Mouse (Mus musculus): ENCODE measurements at regions not wholly inside any gene's neighbourhood (a gene's known extent, or its start where the extent isn't known, plus 50 kb on each side); places are given as distances from the start of the nearest gene placed in this dataset.

- DNase-seq (ENCODE audit: low spot score in 2 of 2): no peak
Observed at GRCm38 (mm10) chr6:141136664-141137375, 112.2 kb upstream of the Pde3a start.

- no peak for DNase-seq (ENCODE audit: low spot score in 2 of 2)
Observed at GRCm38 (mm10) chr6:141141016-141141415, 108.1 kb upstream of the Pde3a start.

- no peak for DNase-seq (ENCODE audit: low spot score in 2 of 2)
Observed at GRCm38 (mm10) chr6:141148417-141149169, 100.5 kb upstream of the Pde3a start.

- DNase-seq (ENCODE audit: low spot score in 2 of 2): no peak
Observed at GRCm38 (mm10) chr6:141149170-141149917, 99.7 kb upstream of the Pde3a start.

- DNase-seq (ENCODE audit: low spot score in 2 of 2): no peak
Observed at GRCm38 (mm10) chr6:141159326-141159725, 89.7 kb upstream of the Pde3a start.

GRCm38 (mm10) chr6:141161626-141162233 lies 87.3 kb upstream of the Pde3a start:
- no peak for DNase-seq (ENCODE audit: low spot score in 2 of 2)

GRCm38 (mm10) chr6:141167270-141167669 lies 81.8 kb upstream of the Pde3a start:
- no peak for DNase-seq (ENCODE audit: low spot score in 2 of 2)

GRCm38 (mm10) chr6:141168356-141168755 lies 80.7 kb upstream of the Pde3a start:
- no peak for DNase-seq (ENCODE audit: low spot score in 2 of 2)

- no peak for DNase-seq (ENCODE audit: low spot score in 2 of 2)
Observed at GRCm38 (mm10) chr6:141183782-141184181, 65.3 kb upstream of the Pde3a start.

- no peak for DNase-seq (ENCODE audit: low spot score in 2 of 2)
Observed at GRCm38 (mm10) chr6:141188036-141188435, 61.0 kb upstream of the Pde3a start.

- DNase-seq (ENCODE audit: low spot score in 2 of 2): no peak
Observed at GRCm38 (mm10) chr6:141189093-141189492, 60.0 kb upstream of the Pde3a start.

- no peak for DNase-seq (ENCODE audit: low spot score in 2 of 2)
Observed at GRCm38 (mm10) chr6:141189701-141190100, 59.4 kb upstream of the Pde3a start.

- DNase-seq (ENCODE audit: low spot score in 2 of 2): no peak
Observed at GRCm38 (mm10) chr6:141190383-141190782, 58.7 kb upstream of the Pde3a start.

GRCm38 (mm10) chr6:141197501-141197900 lies 51.6 kb upstream of the Pde3a start:
- no peak for DNase-seq (ENCODE audit: low spot score in 2 of 2)

Measured in spleen, postnatal 36 days (tissue).